Mouse (Mus musculus): ENCODE data around the gene Pigz.
"Not testable (repeated sequence)": the region's sequence is repeated elsewhere in the genome, so short reads cannot be mapped to it uniquely, and the experiment has no call there.

The Pigz gene

DNA sequence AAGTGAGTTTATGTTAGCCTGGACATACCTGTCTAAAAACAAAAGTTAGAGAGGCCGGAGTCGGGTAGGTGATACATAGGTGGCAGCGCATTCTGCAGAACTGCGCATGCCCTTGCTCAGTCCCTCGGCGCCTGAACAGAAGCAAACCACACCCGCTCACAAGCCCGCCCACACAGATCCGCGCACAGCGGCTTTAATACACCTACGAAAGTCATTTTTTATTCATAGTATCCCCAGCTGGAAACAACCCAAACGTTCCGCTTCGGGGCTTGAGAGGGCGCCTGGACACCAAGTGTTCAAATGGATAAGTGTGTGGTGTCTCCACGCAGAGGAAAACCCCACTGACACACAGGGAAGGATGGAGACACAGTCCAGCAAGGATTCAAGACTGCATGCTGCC, 2.3 kb upstream of the Pigz start:
- intact Hi-C loops (cut with DNase I), result no loop called here

DNA sequence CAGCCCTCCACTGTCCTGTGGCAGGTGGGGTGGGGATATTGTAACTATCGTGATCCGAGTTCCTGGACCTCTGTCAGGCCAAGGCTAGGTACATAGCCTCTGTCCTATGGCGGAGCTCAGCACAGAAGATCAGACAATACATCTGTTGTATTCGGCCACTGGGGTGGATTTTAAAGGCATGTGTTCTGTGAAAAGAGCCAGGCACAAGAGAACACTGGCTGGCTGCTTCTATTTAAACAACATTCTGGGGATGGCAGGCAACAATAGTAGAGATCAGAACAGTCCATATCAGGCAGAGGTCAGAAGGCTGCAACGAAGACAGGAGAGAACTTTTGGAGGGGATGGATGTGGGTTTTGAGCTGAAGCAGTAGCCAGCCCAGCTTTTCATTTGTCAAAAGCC, 1.4 kb upstream of the Pigz start:
- intact Hi-C loops (cut with DNase I), result no loop called here

DNA sequence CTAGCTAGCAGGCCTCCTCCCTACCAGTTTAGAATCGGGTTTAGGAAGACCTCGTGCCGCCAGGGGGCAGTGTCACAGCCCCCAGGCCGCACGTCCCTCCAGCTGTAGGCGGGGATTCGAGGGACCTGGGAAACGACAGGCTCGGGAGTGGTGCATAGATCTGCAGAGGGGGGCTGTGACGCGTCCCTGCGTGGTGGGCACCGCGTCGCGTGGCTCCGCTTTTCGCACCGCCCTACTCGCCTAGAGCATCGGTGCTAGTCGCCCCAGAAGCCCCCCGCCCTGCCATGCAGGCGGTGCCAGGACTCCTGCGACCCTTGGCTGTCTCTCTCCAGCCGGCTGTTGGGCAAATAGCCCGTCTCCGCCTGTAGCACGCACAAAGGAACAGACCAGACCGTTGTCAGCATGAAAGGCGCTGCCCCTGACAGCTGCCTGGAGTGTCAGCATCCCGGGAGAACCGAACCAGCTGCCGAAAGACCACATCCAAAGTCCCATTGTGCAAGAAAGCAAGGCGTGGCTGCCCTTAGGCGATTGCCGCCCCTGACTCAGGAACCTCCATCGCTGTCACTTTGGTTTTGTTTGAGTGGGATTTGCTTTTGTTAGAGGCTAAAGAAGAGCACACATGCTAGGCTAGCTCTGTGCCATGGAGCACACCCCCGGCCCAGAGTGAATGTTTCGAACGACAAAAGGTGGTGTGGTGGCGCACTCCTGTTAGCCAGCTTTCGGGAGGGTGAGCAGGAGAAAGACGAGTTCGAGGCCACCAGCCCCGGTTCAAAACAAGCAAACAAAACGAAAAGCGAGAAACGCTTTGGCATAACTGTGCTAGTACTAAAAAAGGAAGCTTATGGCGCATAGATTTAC, 582 bp upstream of the Pigz start:
- intact Hi-C loops (cut with DNase I), result no loop called here

DNA sequence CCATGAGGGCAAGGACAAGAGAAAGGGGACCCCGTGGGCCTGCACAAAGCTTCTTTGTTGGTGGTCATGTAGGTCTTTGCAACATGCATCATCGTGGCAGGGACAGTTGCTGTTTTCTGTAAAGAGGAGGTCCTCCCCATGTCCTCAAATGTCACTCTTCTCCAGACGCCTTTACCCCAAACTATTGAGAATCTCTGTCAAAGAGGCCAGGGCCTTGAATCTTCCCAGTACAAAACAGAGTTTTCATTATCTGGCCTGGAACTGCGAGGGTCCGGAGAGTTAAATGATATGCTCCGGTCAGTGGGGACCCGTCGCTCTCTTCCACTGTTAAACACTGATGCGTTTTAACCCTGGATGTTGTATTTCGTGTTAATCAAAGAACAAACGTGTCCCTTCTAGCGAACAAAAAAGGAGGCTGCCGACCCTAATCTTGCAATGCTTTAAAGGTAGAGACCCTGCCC, 929 bp downstream of the Pigz start:
- intact Hi-C loops (cut with DNase I), result no loop called here

DNA sequence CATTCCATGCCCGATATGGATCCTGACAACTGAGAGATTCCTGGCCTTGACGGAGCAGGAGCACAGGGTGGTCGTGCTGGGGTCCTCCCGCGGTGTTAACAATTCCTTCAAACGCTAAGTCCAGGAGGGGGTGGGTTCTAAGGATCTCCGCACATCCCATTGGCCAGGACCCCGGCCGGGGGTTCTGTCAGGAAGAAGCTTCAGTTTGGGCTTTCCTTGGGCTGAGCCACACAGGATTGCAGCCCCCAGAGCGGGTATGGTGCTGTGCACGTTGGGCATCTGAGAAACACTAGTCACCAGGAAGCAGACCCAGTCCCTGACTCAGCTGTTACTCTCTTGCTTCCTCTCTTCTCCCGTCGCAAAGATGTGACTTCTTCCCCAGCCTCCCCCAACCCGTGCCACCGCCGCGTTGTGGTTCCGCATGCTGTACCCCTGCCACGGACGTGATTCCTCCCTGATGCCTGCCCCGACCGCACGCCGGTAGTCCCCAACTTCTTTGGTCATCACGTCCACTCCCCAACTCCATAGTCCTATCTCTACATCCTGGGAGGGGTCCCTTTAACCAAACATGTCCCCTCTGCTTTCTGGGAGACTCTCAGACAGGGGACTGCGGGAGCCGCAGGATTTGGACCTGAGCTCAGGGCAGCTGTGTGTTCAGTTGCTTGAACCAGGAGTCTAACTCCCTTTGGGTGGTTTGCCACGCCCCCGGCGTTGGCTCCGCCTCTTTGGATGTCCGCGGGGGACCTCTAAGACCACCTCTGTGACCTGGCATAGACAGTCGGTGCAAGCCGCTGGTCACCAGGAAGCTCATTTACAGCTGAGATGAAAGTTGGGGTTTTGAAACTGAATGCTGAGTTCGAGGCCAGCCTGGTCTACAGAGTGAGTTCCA, 1.7 kb downstream of the Pigz start:
- intact Hi-C loops (cut with DNase I), result no loop called here

DNA sequence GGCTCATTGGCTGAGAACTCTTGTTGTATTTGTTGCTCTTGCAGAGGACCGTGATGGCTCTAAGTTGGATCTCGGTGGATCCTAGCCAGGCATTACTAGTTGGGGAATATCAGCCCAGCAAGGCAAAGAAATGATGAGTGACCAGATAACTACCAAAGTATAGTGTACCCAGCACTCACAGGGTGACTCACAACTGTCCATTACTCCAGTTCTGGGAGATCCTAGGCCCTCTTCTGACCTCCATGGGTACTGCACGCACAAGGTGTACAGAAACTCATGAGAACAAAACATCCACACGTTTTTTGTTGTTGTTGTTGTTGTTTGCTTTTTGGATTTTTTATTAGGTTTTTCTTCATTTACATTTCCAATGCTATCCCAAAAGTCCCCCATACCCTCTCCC, 2.9 kb downstream of the Pigz start:
- intact Hi-C loops (cut with DNase I), result no loop called here

DNA sequence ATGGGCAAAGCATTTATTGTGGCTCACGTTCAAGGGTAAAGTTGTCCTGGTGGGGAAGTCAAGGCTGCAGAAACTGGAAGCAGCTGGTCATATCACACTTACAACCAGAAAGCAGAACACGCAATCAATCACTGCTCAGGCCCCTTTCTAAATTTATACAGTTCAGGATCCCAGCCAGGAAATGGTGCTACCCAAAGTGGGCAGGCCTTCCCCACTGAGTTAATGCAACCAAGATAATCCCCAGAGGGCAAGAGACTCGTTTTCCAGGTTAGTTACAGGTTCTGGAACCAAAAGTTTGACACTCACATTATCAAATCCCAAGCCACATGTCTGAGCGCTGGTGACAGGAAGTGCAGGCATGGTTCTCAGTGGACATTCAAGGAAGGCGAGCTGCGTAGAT, 5.2 kb downstream of the Pigz start:
- intact Hi-C loops (cut with DNase I), result no loop called here

DNA sequence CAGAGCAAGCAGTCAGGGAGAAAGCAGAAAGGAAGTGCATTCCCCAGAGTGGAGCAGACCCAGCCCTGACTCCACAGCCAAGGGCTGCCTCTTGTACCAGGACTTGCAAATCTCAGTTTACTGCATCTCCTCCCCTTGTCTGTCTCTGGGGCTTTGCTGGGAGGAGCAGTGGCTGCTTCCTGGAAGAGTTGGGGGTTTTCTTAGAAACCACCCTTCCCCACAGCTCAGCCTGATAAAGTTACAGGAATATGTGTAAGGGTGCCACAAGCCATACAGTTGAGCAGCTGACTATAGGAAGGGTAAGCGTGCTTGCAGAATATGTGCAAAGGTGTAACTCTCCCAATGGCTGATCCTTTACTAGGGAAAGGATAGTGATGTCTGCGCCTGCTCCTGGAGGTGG, 6.9 kb downstream of the Pigz start:
- intact Hi-C loops (cut with DNase I), result no loop called here

DNA sequence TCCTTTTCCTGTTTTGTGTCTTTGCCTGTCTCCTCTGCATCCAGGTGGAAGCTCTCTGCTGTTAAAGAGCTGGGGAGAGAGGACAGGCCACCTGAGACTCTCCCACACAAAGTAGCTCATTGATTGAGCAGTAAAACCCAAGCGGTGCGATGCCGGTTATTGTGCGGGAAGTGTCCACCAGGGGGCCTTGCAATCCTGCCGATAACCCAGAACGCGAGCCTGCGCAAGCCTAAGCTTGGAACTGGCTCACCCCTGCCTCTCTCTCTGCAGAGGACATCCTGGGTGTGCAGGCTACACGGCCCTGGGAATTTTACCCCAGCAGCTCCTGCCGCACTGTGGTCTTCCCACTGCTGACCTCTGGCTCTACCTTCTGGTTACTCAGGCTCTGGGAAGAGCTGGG, 10.3 kb downstream of the Pigz start:
- intact Hi-C loops (cut with DNase I), result no loop called here

DNA sequence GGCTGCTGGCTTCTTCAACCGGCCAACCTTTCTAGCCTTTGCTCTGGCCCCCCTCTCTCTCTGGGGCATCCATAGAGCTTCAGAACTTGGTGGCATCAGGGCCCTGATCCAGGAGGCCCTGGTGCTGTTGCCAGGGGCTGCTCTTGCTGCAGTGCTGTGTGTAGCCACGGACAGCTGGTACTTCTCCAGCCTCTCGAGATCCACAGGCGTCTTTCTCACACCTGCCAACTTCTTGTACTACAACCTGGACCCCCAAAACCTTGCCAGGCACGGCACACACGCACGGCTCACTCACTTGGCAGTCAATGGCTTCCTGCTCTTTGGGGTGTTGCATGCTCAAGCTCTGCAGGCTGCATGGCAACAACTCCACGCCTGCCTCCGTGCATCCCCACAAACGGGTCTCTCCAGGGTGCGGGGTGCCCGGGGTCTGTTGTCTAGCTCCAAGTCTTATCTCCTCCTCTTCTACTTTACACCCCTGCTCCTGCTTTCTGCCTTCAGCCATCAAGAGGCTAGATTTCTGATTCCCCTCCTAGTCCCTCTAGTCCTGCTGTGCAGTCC, 11.1 kb downstream of the Pigz start:
- intact Hi-C loops (cut with DNase I), result no loop called here

DNA sequence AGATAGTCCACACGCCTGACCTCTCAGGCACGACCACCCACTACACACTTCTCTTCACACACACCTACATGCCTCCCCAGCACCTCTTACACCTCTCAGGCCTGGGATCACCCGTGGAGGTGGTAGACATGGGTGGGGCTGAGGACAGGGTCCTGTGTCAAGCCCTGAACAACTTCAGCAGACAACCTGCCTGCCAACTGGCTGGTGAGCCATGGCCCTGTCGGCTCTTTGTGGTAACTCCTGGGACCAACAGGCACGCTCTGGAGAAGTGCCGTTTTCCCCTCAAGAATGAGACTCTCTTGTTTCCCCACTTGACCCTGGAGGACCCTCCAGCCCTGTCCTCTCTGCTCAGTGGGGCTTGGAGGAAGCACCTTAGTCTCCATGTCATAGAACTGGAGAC, 11.7 kb downstream of the Pigz start:
- intact Hi-C loops (cut with DNase I), result no loop called here

DNA sequence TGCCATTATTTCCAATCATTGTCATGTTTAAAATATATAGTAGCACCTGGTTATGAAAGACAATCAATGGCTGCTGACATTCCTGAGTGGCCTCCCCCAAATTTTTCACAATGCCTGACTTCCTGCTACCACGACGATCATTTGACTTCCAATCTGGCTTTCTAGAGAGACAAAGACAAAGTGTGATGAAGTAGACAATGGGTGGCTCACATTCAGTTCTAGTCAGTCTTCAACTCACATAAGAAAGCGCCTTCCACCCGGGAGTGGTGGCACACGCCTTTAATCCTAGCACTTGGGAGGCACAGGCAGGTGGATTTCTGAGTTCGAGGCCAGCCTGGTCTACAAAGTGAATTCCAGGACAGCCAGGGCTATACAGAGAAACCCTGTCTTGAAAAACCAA, 12.3 kb downstream of the Pigz start:
- intact Hi-C loops (cut with DNase I), result not testable (repeated sequence)

DNA sequence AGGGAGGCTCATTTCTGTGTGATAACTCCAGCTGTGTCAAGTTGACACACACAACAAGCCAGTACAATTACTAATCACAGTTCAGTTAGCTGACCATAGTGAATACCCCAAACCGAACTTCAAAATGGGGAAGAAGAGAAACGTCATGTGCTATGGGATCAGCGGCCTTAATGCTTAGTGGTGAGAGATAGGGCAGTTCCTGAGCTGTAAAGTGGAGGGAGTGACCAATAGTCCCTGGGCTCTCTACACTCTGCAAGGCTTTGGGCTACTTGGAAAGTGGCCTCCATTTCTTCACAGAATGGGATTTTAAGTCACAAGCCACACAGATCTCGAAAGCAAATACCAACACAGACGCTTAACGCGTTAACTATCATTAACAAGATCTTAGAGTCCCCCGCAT, 13.7 kb downstream of the Pigz start:
- intact Hi-C loops (cut with DNase I), result no loop called here

DNA sequence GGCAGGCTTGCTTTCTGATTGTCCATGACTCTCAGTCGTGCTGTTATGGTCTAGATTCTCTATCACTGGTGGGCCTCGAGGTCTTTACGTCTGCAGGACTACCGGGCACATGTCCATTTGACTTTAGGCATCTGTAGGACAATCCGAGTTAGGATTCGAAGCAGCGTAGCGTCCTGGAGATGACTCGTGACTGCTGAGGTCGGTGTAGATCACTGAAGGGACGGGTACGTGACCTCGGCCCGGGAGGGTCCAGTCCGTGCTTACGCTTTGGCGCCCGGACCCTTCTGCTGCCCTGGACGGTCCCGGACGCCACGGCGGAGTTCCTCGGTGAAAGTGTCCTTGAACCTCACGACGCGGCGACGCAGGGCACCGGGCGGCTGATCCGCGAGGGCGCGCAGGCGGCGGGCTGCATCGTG, 14.3 kb downstream of the Pigz start:
- intact Hi-C loops (cut with DNase I), result loop anchor here (2.0 kb wide), 1 partner anchor 55 kb away; the partner anchor contains the start of gene Senp5

DNA sequence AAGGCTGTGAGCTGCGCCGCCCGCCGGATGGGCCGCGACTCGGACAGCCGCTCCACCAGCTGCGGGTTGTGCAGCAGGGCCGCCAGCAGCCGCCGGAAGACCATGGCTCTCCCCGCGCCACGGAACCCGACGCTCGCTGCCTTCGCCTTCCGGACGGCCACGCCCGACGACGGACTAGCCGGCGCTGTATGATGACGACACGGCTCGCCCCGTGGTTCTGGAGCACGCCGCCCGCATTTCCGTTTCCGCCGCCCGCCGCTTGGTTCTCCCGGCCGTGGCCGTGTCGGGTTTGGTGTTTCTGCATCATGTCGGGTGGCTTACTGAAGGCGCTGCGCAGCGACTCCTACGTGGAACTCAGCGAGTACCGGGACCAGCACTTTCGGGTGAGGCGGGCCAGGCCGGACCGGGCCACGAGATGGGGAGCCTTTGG, 14.7 kb downstream of the Pigz start, which contains the start of the genes 0610012G03Rik and Ncbp2:
0610012G03Rik (minus strand) TSS at position 150 of the 430 bp plus-strand sequence.
Ncbp2 (plus strand) TSS at position 169 of the 430 bp plus-strand sequence.
- intact Hi-C loops (cut with DNase I), result loop anchor here (2.0 kb wide), 1 partner anchor 54 kb away; the partner anchor contains the start of gene Senp5

DNA sequence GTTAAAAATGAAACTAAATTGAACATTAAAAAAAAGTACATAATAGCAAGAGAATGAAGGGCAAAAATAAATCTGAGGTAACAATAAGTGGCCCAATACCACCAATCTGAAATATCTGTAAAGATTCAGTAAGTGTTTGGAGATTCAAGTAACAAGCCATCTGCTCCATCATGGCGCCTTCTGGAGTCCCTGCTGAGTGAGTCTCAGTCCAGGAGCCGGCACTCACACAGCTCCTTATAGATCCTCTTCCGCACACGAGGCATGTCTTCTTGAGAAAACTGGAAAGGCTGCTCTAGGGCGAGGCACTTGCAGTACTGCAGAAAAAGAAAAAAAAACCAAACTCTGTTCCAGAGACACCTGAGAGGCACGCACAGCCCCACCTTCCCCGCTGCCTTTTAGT, 29.6 kb downstream of the Pigz start:
- intact Hi-C loops (cut with DNase I), result no loop called here

DNA sequence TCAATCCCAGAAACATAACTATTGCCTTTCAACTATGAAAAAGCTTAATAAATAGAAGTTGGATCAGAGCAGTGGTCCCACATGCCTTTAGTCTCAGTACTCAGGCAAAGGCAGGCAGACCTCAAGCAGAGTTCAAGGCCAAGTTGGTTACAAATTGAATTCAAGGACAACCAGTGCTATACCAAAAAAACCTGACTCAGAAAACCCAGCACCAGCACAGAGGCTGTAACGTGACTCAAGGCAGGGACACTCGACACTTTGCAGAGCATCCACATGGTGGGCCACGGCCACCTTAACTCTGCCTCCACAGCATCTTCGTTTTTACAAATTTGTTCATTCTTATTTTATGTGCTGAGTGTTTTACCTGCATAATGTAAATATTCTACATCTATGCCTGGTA, 41.6 kb downstream of the Pigz start:
- intact Hi-C loops (cut with DNase I), result no loop called here

DNA sequence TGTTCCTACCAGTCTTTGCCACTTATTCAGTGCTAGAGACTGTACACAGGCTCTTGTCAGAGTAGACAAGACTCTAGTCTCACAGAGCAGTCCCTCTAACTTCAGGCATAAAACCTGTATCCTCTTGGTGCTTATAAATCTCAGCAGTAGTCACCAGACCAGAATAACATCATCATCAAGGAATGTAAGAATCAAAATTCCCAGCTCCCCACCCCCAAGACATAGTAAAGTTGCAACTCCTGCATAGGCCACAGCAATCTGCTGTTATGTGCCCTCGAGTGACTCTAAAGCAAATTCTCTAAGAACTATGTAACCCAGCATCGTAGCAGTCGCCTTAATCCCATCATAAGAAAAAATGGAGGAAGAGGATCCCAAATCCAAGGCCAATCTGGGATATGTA, 45.9 kb downstream of the Pigz start:
- intact Hi-C loops (cut with DNase I), result no loop called here

DNA sequence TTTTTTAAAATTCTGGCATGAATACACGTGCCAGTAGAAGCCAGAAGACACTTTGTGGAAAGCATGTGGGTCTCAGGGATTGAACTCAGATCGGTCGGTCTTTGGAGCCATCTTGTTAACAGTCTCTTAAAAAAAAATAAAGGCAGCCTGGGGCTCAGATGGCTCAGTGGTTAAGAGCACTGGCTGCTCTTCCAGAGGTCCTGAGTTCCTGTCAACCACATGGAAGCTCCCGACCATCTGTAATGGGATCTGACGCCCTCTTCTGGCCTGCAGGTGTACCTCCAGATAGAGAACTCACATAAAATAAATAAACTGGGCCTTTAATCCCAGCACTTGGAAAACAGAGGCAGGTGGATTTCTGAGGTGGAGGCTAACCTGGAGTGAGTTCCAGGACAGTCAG, 47.3 kb downstream of the Pigz start:
- intact Hi-C loops (cut with DNase I), result no loop called here

DNA sequence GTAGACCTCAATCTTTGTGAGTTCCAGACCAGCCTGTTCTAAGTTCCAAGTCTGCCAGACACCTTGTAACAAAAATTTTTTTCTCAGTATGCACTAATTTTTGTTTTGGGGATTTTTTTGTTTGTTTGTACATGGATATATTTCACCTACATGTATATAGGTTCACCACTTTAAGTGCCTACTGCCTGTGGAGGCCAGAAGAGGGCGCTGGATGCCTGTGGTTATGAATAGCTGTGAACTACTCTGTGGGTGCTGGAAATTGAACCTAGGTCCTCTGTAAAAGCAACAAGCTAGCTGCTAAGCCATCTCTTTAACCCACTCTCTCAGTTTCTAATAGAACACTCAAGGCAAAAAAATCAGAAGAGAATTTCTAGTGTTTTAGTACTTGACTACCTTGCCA, 58.4 kb downstream of the Pigz start:
- intact Hi-C loops (cut with DNase I), result no loop called here

DNA sequence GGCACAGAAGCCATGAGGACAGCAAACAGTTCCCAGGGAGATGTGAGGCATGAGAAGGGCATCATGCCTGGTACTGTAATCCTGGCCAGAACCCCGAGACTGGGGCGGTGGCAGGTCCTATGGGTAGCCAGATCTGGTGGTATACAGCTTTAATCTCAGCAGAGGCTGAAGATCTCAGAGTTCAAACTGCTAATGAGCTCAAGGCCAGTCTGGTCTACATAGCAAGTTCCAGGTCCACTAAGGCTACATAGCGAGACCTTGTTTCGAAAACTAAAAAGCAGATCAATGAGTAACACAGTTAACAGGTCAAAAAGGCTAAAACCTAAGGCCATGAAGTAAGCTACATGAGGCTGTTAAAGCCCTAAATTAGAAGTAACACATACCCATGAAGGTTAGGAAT, 59.5 kb downstream of the Pigz start:
- intact Hi-C loops (cut with DNase I), result no loop called here

DNA sequence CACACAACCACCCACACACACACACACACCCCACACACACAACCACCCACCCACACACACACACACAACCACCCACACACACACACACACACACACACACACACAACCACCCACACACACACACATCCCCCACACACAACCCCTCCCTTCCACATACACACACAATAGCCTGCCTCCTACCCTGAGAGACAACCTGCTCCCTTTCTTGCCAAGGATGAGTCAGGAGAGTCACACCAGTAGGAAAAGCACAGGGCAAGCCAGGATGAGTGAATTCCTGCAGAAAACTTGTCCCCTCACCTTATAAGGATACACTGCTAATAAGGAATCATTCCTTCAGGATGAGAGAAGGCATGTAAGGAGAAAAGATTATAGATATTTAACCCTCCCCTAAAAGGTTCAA, 60.3 kb downstream of the Pigz start:
- intact Hi-C loops (cut with DNase I), result no loop called here

Data from adrenal gland (tissue).